Mouse (Mus musculus): ENCODE results near the gene Smim14. TPM values are rescaled to one million over a fixed set of nuclear protein-coding genes. Genes with fewer than 3 reads are reported as not detected.

Smim14 gene
- 56.0 and 69.3 TPM in 2 replicates for polyA plus RNA-seq (2016; fragmentation: Nextera tagmentation; extraction: Ambion mirVana)

GRCm38 (mm10) chr5:65536751-65537419, at the start of gene Smim14, which contains the start of gene Ube2k:
Gene Smim14, minus strand, starts transcription at chr5:65537184.
Gene Ube2k, plus strand, starts transcription at chr5:65537233.
- WGBS = under 1% methylated on average over 66 of the region's 66 CpGs
- no peaks in the 10 kb centered on the region for H3K9me3 ChIP-seq
- DNase-seq (ENCODE audit: low spot score) = peak; percentile 97
- H3K4me3 ChIP-seq = peak within 1 kb of the TSS; percentile 95
- peak within 1 kb of the TSS; percentile 98 for H3K27ac ChIP-seq (replicated peaks)
- peaks cover 19% of the 10 kb centered on the region for H3K4me1 ChIP-seq
- no peaks in the 10 kb centered on the region for H3K27me3 ChIP-seq (replicated peaks; ENCODE audit: low read depth, poor library complexity, severe bottlenecking)
- peaks cover 20% of the 10 kb centered on the region; the same call in 1 of the 2 replicates for H3K36me3 ChIP-seq (replicated peaks)

GRCm38 (mm10) chr5:65586291-65586690, 49.3 kb upstream of the Smim14 start:
- Histone ChIP-seq H3K9me3 (no peaks in the 10 kb centered on the region), H3K4me1 (no peaks in the 10 kb centered on the region), H3K36me3 (replicated peaks) (peaks cover 87% of the 10 kb centered on the region), H3K27me3 (replicated peaks; ENCODE audit: low read depth, poor library complexity, severe bottlenecking) (no peaks in the 10 kb centered on the region), H3K4me3 (no peak overlapping the region), H3K27ac (replicated peaks) (no peak overlapping the region)
- 87% methylated on average over 5 of the region's 5 CpGs for WGBS
- no peak for DNase-seq (ENCODE audit: low spot score)

- Histone ChIP-seq H3K36me3 (replicated peaks) (peaks cover 64% of the 10 kb centered on the region), H3K27me3 (replicated peaks; ENCODE audit: low read depth, poor library complexity, severe bottlenecking) (no peaks in the 10 kb centered on the region), H3K9me3 (no peaks in the 10 kb centered on the region), H3K4me1 (no peaks in the 10 kb centered on the region), H3K27ac (replicated peaks) (no peak overlapping the region), H3K4me3 (no peak overlapping the region)
- 88% methylated on average over 3 of the region's 3 CpGs for WGBS
- DNase-seq (ENCODE audit: low spot score) = no peak
These were observed 41.6 kb upstream of the Smim14 start for GRCm38 (mm10) chr5:65578545-65578944.

- WGBS = 88% methylated on average over 2 of the region's 2 CpGs
- Histone ChIP-seq H3K36me3 (replicated peaks) (peaks cover 57% of the 10 kb centered on the region), H3K4me1 (no peaks in the 10 kb centered on the region), H3K9me3 (no peaks in the 10 kb centered on the region), H3K4me3 (no peak overlapping the region), H3K27ac (replicated peaks) (no peak overlapping the region), H3K27me3 (replicated peaks; ENCODE audit: low read depth, poor library complexity, severe bottlenecking) (no peaks in the 10 kb centered on the region)
- no peak for DNase-seq (ENCODE audit: low spot score)
These were observed 38.9 kb upstream of the Smim14 start for GRCm38 (mm10) chr5:65575896-65576295.

DNA sequence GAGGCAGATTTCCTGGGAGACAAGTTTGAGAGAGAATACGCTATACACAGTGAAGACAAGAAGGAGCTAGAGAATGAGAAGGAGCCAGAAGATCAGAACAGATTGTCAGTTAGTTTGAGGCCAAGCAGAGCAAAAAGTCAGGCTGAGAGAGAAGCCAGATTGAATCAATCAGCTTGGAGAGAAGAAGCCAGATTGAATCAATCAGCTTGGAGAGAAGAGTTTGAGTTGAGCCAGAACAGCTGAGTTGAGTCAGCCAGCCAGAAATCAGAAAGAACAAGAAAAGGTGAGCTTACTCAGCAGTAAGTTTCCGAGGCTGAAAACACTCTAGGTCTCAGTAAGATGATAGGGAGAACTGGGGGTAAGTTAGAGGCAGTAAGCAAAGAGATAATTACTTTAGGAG, 37.9 kb upstream of the Smim14 start:
- Histone ChIP-seq H3K4me3 (no peak overlapping the region), H3K27me3 (replicated peaks; ENCODE audit: low read depth, poor library complexity, severe bottlenecking) (no peaks in the 10 kb centered on the region), H3K36me3 (replicated peaks) (peaks cover 57% of the 10 kb centered on the region), H3K9me3 (no peaks in the 10 kb centered on the region), H3K27ac (replicated peaks) (no peak overlapping the region), H3K4me1 (no peaks in the 10 kb centered on the region)
- WGBS = 87% methylated on average over 2 of the region's 2 CpGs
- DNase-seq (ENCODE audit: low spot score) = no peak

GRCm38 (mm10) chr5:65565486-65565885, 28.5 kb upstream of the Smim14 start:
- Histone ChIP-seq H3K4me1 (peaks cover 7% of the 10 kb centered on the region; the same call in 1 of the 2 replicates), H3K27ac (replicated peaks) (no peak overlapping the region), H3K36me3 (replicated peaks) (peaks cover 49% of the 10 kb centered on the region), H3K27me3 (replicated peaks; ENCODE audit: low read depth, poor library complexity, severe bottlenecking) (no peaks in the 10 kb centered on the region), H3K4me3 (no peak overlapping the region), H3K9me3 (no peaks in the 10 kb centered on the region)
- DNase-seq (ENCODE audit: low spot score) = no peak
- WGBS = 88% methylated on average over 2 of the region's 2 CpGs

DNA sequence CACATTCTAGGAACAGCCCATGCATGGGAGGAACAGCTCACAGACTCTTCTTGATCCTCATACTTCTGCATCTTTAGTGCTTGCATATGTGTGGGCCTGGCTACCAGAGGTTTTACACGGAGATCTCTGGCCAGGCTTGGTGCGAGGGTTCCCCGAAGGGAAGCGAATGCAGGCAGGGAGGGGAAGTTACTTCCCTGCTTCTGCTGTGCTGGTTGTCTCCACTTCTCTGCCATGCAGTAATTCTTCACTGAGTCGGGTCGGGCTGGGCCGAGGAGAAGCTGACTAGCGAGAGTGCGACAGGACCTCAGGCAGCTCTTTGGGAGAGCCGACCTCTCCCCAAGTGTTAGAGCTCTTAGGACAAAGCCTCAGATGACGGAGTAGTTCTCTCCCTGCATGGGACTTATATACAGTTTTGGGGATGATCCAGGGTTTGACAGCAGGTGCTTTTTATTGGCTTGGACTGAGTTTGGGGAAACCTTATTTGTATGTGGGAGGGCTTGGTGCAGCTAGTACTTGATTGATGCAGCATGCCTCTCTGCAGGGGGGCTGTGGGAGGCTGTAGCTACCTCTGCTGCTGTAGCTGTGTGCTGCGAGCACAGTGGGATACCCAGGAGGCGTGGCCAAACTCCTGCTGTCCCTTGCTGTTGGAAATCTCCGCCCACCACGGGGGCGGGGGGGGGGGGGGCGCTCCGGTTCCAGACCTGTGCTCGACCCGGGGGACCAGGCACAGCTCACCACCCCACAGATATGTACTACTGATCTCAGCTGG, 24.3 kb upstream of the Smim14 start:
- 40% methylated on average over 20 of the region's 20 CpGs for WGBS
- Histone ChIP-seq H3K4me3 (no peak overlapping the region; the same call in 1 of the 2 replicates), H3K9me3 (no peaks in the 10 kb centered on the region), H3K27ac (replicated peaks) (no peak overlapping the region), H3K4me1 (peaks cover 7% of the 10 kb centered on the region; the same call in 1 of the 2 replicates), H3K27me3 (replicated peaks; ENCODE audit: low read depth, poor library complexity, severe bottlenecking) (no peaks in the 10 kb centered on the region), H3K36me3 (replicated peaks) (peaks cover 25% of the 10 kb centered on the region)
- DNase-seq (ENCODE audit: low spot score) = peak; percentile 13

GRCm38 (mm10) chr5:65557109-65557508, 20.1 kb upstream of the Smim14 start:
- Histone ChIP-seq H3K36me3 (replicated peaks) (peaks cover 43% of the 10 kb centered on the region), H3K4me3 (no peak overlapping the region), H3K27me3 (replicated peaks; ENCODE audit: low read depth, poor library complexity, severe bottlenecking) (no peaks in the 10 kb centered on the region), H3K9me3 (peaks cover 2% of the 10 kb centered on the region; the same call in 1 of the 2 replicates), H3K27ac (replicated peaks) (no peak overlapping the region), H3K4me1 (peaks cover 7% of the 10 kb centered on the region; the same call in 1 of the 2 replicates)
- no peak for DNase-seq (ENCODE audit: low spot score)

- Histone ChIP-seq H3K27ac (replicated peaks) (no peak overlapping the region), H3K36me3 (replicated peaks) (peaks cover 71% of the 10 kb centered on the region), H3K4me1 (no peaks in the 10 kb centered on the region), H3K27me3 (replicated peaks; ENCODE audit: low read depth, poor library complexity, severe bottlenecking) (no peaks in the 10 kb centered on the region), H3K4me3 (no peak overlapping the region), H3K9me3 (peaks cover 2% of the 10 kb centered on the region; the same call in 1 of the 2 replicates)
- 94% methylated on average over 1 of the region's 1 CpGs for WGBS
- no peak for DNase-seq (ENCODE audit: low spot score)
These were observed 12.7 kb upstream of the Smim14 start for GRCm38 (mm10) chr5:65549677-65550076.

- H3K36me3 ChIP-seq (replicated peaks) = peaks cover 55% of the 10 kb centered on the region
- WGBS = 91% methylated on average over 2 of the region's 2 CpGs
- DNase-seq (ENCODE audit: low spot score) = no peak
These were observed 7.6 kb upstream of the Smim14 start for GRCm38 (mm10) chr5:65544616-65545015.

DNA sequence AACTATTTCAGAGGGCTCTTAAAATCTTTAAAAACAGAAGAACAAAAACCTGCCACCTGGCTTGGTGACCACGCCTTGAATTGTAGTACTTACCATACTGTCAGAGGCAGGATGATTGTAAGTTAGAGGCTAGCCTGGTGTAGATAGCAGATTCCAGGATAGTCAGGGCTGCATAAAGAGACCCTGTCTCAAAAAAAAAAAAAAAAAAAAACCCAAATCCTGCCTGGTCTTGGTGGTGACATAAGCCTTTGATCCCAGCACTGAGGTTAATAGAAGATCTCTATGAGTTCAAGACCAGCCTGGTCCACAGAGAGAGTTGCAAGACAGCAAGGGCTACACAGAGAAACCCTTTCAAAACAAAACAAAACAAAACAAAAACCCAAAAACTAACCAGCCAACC, 6.5 kb upstream of the Smim14 start:
- no peak for DNase-seq (ENCODE audit: low spot score)
- no peaks in the 10 kb centered on the region for H3K27me3 ChIP-seq (replicated peaks; ENCODE audit: low read depth, poor library complexity, severe bottlenecking)
- H3K27ac ChIP-seq (replicated peaks) = no peak overlapping the region
- 85% methylated on average over 1 of the region's 1 CpGs for WGBS
- H3K4me3 ChIP-seq = no peak overlapping the region
- H3K36me3 ChIP-seq (replicated peaks) = peaks cover 51% of the 10 kb centered on the region
- H3K4me1 ChIP-seq = peaks cover 12% of the 10 kb centered on the region
- no peaks in the 10 kb centered on the region for H3K9me3 ChIP-seq

More at GRCm38 (mm10) chr5:65544616-65545015, 7.6 kb upstream of the Smim14 start:
- Histone ChIP-seq H3K4me3 (no peak overlapping the region), H3K27ac (replicated peaks) (no peak overlapping the region), H3K4me1 (peaks cover 3% of the 10 kb centered on the region; the same call in 1 of the 2 replicates), H3K9me3 (no peaks in the 10 kb centered on the region), H3K27me3 (replicated peaks; ENCODE audit: low read depth, poor library complexity, severe bottlenecking) (no peaks in the 10 kb centered on the region)

GRCm38 (mm10) chr5:65541889-65542288, 4.9 kb upstream of the Smim14 start:
- no peak for DNase-seq (ENCODE audit: low spot score)
- no peaks in the 10 kb centered on the region for H3K27me3 ChIP-seq (replicated peaks; ENCODE audit: low read depth, poor library complexity, severe bottlenecking)
- H3K36me3 ChIP-seq (replicated peaks) = peaks cover 42% of the 10 kb centered on the region
- H3K9me3 ChIP-seq = no peaks in the 10 kb centered on the region
- no peak overlapping the region for H3K27ac ChIP-seq (replicated peaks)
- peaks cover 14% of the 10 kb centered on the region for H3K4me1 ChIP-seq
- H3K4me3 ChIP-seq = no peak overlapping the region
- 90% methylated on average over 3 of the region's 3 CpGs for whole genome bisulfite sequencing
